Mouse (Mus musculus): Measurements from ENCODE around the gene Cox14. TPM values are rescaled to one million over a fixed set of nuclear protein-coding genes. Genes with fewer than 3 reads are reported as not detected.

Cox14 gene
- polyA plus RNA-seq, 1 experiment, result 397 TPM

GRCm38 (mm10) chr15:99701999-99702900 lies 23.2 kb upstream of the Cox14 start, which contains the start of gene Smarcd1:
Gene Smarcd1, plus strand, starts transcription at chr15:99702129.
- Histone ChIP-seq H3K4me1 (ENCODE audit: control insufficient read depth, insufficient read depth, insufficient read length, low read length) (peaks cover 34% of the 10 kb centered on the region), H3K4me3 (ENCODE audit: low read depth, low read length) (peak within 1 kb of the TSS; percentile 93), H3K27me3 (ENCODE audit: control insufficient read depth, insufficient read depth, low read length) (no peaks in the 10 kb centered on the region), H3K36me3 (ENCODE audit: control insufficient read depth, insufficient read depth, low read length) (peaks cover 12% of the 10 kb centered on the region), H3K27ac (ENCODE audit: insufficient read depth, low read depth, low read length) (peak within 1 kb of the TSS; percentile 97)
- WGBS, result 1% methylated on average over 70 of the region's 71 CpGs
- peak; percentile 92 for TF ChIP-seq CTCF (IDR thresholded peaks at IDR 0.05; ENCODE audit: extremely low read depth, insufficient read length, insufficient replicate concordance, low read depth, low read length)
- no peak; the same call in 1 of the 2 replicates for TF ChIP-seq POLR2A (IDR thresholded peaks at IDR 0.05; ENCODE audit: low read depth, low read length)

- Histone ChIP-seq H3K4me1 (ENCODE audit: control insufficient read depth, insufficient read depth, insufficient read length, low read length) (peaks cover 34% of the 10 kb centered on the region), H3K27me3 (ENCODE audit: control insufficient read depth, insufficient read depth, low read length) (no peaks in the 10 kb centered on the region), H3K27ac (ENCODE audit: insufficient read depth, low read depth, low read length) (0 out of 2 replicates have a peak overlapping the region, but pooled peaks have one; percentile 14), H3K4me3 (ENCODE audit: low read depth, low read length) (no peak overlapping the region), H3K36me3 (ENCODE audit: control insufficient read depth, insufficient read depth, low read length) (peaks cover 19% of the 10 kb centered on the region)
- WGBS, result 81% methylated on average over 9 of the region's 9 CpGs
- TF ChIP-seq CTCF (IDR thresholded peaks at IDR 0.05; ENCODE audit: extremely low read depth, insufficient read length, insufficient replicate concordance, low read depth, low read length) (no peak), POLR2A (IDR thresholded peaks at IDR 0.05; ENCODE audit: low read depth, low read length) (no peak)
Observed at GRCm38 (mm10) chr15:99703104-99703503, 22.3 kb upstream of the Cox14 start.

DNA sequence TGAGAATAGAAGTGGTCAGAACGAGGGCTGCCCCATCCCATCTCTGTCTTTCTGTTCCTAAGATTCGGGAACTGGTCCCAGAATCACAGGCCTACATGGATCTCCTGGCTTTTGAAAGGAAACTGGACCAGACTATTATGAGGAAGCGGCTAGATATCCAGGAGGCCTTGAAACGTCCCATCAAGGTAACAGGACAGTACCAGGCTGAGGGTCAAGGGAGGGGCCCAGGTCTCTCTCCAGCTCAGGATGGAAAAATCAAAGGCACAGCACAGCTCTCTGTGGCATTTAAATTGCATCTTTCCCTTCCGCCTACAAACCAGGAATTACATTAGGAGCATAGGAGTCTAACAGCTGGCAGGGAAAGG lies 21.8 kb upstream of the Cox14 start:
- TF ChIP-seq CTCF (IDR thresholded peaks at IDR 0.05; ENCODE audit: extremely low read depth, insufficient read length, insufficient replicate concordance, low read depth, low read length) (no peak), POLR2A (IDR thresholded peaks at IDR 0.05; ENCODE audit: low read depth, low read length) (no peak)
- no peaks in the 10 kb centered on the region for H3K27me3 ChIP-seq (ENCODE audit: control insufficient read depth, insufficient read depth, low read length)
- peak overlapping the region; percentile 14; the same call in 1 of the 2 replicates for H3K27ac ChIP-seq (ENCODE audit: insufficient read depth, low read depth, low read length)
- 72% methylated on average over 5 of the region's 5 CpGs for WGBS
- peaks cover 30% of the 10 kb centered on the region for H3K4me1 ChIP-seq (ENCODE audit: control insufficient read depth, insufficient read depth, insufficient read length, low read length)
- H3K36me3 ChIP-seq (ENCODE audit: control insufficient read depth, insufficient read depth, low read length), result peaks cover 21% of the 10 kb centered on the region
- H3K4me3 ChIP-seq (ENCODE audit: low read depth, low read length), result no peak overlapping the region

DNA sequence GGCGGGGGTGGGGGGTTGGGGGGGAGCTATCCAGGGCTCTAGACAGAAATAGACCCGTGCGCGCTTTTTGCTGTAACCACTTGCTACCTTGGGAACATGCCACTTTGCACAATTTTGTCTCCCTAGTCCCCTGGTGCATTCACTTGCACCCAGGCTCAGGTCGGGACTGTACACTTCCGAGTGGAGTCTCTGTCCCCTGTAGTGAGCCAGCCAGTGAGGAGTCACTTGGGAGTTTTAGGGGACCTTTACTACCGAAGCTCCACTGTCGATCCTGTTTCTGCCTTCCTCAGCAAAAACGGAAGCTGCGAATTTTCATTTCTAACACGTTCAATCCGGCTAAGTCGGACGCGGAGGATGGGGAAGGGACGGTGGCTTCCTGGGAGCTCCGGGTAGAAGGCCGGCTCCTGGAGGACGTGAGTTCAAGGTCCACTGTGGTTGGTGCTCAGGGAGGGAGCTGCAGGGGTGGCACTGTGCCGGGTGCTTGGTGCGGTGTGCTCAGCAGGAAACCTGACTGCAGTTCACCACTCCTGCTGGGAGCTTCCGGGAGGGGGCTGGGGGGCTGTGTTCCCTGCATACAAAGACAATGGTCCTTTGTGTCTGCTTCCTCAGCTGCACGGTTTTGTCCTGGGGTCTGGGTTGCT lies 21.3 kb upstream of the Cox14 start:
- peaks cover 27% of the 10 kb centered on the region for H3K4me1 ChIP-seq (ENCODE audit: control insufficient read depth, insufficient read depth, insufficient read length, low read length)
- peak overlapping the region; percentile 42 for H3K4me3 ChIP-seq (ENCODE audit: low read depth, low read length)
- WGBS, result 27% methylated on average over 23 of the region's 23 CpGs
- H3K27ac ChIP-seq (ENCODE audit: insufficient read depth, low read depth, low read length), result peak overlapping the region; percentile 62
- H3K27me3 ChIP-seq (ENCODE audit: control insufficient read depth, insufficient read depth, low read length), result no peaks in the 10 kb centered on the region
- peaks cover 26% of the 10 kb centered on the region for H3K36me3 ChIP-seq (ENCODE audit: control insufficient read depth, insufficient read depth, low read length)
- no peak for TF ChIP-seq POLR2A (IDR thresholded peaks at IDR 0.05; ENCODE audit: low read depth, low read length)
- no peak for TF ChIP-seq CTCF (IDR thresholded peaks at IDR 0.05; ENCODE audit: extremely low read depth, insufficient read length, insufficient replicate concordance, low read depth, low read length)

DNA sequence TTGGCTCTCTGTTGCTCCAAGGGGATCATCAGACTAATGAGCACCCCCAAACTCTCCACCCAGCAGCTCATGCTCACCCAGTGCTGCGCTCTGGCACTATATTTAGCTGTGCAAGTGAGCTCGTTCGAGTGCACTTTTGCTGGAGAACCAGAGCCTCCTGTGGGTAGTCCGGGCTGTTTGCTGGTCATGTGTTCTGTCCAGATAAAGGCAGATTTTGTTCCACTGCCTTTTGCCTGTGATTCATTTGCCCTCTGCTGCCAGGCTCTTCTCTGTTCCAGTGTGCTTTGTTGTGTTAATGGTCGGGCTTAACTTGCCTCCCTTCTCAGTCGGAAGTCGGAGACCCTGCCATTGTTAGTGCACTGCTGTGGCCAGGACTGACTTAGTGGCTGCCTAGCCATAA lies 20.5 kb upstream of the Cox14 start:
- peak overlapping the region; percentile 62; the same call in 1 of the 2 replicates for H3K27ac ChIP-seq (ENCODE audit: insufficient read depth, low read depth, low read length)
- TF ChIP-seq POLR2A (IDR thresholded peaks at IDR 0.05; ENCODE audit: low read depth, low read length) (no peak), CTCF (IDR thresholded peaks at IDR 0.05; ENCODE audit: extremely low read depth, insufficient read length, insufficient replicate concordance, low read depth, low read length) (no peak)
- H3K4me3 ChIP-seq (ENCODE audit: low read depth, low read length), result no peak overlapping the region
- no peaks in the 10 kb centered on the region for H3K27me3 ChIP-seq (ENCODE audit: control insufficient read depth, insufficient read depth, low read length)
- H3K36me3 ChIP-seq (ENCODE audit: control insufficient read depth, insufficient read depth, low read length), result peaks cover 33% of the 10 kb centered on the region
- WGBS, result 79% methylated on average over 7 of the region's 7 CpGs
- H3K4me1 ChIP-seq (ENCODE audit: control insufficient read depth, insufficient read depth, insufficient read length, low read length), result peaks cover 21% of the 10 kb centered on the region

DNA sequence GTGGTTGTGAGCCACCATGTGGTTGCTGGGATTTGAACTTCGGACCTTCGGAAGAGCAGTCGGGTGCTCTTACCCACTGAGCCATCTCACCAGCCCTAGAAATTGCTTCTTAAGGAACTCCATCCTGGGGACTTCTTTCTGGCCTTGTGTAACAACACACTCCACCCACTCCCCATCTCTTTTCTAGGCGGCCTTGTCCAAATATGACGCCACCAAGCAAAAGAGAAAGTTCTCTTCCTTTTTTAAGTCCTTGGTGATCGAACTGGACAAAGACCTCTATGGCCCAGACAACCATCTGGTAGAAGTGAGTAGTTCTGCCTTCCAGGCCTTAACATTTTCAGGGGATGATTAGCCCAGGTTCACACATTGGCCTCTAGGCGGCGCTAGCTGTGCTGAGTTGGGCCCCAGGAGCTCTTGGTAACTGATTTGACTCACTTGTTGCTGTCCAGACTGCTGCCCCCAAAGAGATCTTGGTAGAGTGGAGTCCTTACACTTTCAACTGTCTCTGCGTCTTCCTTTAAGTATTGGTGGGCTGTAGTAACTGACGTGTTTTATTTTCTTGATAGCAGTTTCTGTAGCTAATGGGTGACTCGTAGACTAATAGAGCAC lies 19.9 kb upstream of the Cox14 start, which contains the start of gene Gm17349:
Gene Gm17349 (minus strand): TSS at position 51 of the 609 bp plus-strand sequence.
- Histone ChIP-seq H3K27ac (ENCODE audit: insufficient read depth, low read depth, low read length) (peak within 1 kb of the TSS; percentile 62; the same call in 1 of the 2 replicates), H3K4me1 (ENCODE audit: control insufficient read depth, insufficient read depth, insufficient read length, low read length) (peaks cover 21% of the 10 kb centered on the region), H3K4me3 (ENCODE audit: low read depth, low read length) (peak within 1 kb of the TSS; percentile 42), H3K27me3 (ENCODE audit: control insufficient read depth, insufficient read depth, low read length) (no peaks in the 10 kb centered on the region), H3K36me3 (ENCODE audit: control insufficient read depth, insufficient read depth, low read length) (peaks cover 39% of the 10 kb centered on the region)
- TF ChIP-seq POLR2A (IDR thresholded peaks at IDR 0.05; ENCODE audit: low read depth, low read length), result no peak
- TF ChIP-seq CTCF (IDR thresholded peaks at IDR 0.05; ENCODE audit: extremely low read depth, insufficient read length, insufficient replicate concordance, low read depth, low read length), result peak; percentile 78; the same call in 1 of the 2 replicates
- WGBS, result 67% methylated on average over 11 of the region's 11 CpGs

Measured in small intestine, adult 2 months (tissue).